Mouse (Mus musculus) frontal cortex, postnatal 36 days (tissue): ENCODE measurements at regions not wholly inside any gene's neighbourhood (a gene's known extent, or its start where the extent isn't known, plus 50 kb on each side); places are given as distances from the start of the nearest gene placed in this dataset.

Source experiments
- DNase-seq, 2 experiments: peaks; one replicate each; pipeline ENCODE4 v3.0.0; 2022; ENCODE audit warnings: low spot score in 2 of 2

GRCm38 (mm10) chr5:44416844-44417589 is 190.6 kb upstream of the Tapt1 start:
- DNase-seq, result no peak

GRCm38 (mm10) chr5:44414441-44414840 is 188.0 kb upstream of the Tapt1 start:
- DNase-seq, result peak; percentile 88 to 89

GRCm38 (mm10) chr5:44403300-44403699 is 176.9 kb upstream of the Tapt1 start:
- DNase-seq, result no peak

DNA sequence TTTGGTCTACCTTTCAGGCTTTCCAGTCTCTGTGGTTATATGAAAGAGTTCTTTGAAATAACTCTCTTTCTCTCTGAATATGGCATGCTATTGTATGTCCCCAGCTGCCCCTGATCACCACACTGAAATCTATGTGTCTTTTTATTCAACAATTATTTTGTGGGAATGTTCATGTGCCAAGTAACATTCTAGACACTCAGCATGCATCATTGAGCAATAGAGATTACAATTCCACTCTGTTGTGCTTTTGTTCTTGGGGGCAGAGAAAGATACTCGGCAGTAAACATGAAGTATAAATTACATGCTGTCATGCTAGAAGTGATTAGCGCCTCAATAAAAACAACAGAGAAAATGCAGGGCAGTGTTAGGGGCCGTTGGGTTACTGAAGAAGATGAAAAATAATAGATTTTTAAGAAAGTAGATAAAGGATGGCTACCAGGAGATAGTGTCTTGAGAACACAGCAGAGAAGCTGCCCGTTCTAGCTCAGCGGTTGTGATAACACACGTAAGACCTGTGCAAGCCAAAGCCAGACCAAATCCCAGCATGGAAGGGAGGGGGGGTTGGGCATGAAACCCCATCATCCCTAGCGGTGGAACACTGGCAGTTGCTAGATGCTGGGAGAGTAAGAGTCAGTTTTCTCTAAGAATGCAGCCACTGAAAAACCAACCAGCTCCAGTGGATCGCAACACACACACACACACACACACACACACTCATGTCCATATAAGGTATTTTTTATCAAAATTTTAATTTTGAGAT is 174.3 kb upstream of the Tapt1 start:
- no peak for DNase-seq

GRCm38 (mm10) chr5:44387237-44387810 is 160.9 kb upstream of the Tapt1 start:
- DNase-seq, result peak in 1 of 2 experiments; percentile 34

- DNase-seq, result no peak
Observed at GRCm38 (mm10) chr5:44386176-44386575, 159.8 kb upstream of the Tapt1 start.

- no peak for DNase-seq
Observed at GRCm38 (mm10) chr5:44383049-44383448, 156.6 kb upstream of the Tapt1 start.

GRCm38 (mm10) chr5:44370006-44370405 is 143.6 kb upstream of the Tapt1 start:
- peak in 1 of 2 experiments; percentile 11 for DNase-seq

DNA sequence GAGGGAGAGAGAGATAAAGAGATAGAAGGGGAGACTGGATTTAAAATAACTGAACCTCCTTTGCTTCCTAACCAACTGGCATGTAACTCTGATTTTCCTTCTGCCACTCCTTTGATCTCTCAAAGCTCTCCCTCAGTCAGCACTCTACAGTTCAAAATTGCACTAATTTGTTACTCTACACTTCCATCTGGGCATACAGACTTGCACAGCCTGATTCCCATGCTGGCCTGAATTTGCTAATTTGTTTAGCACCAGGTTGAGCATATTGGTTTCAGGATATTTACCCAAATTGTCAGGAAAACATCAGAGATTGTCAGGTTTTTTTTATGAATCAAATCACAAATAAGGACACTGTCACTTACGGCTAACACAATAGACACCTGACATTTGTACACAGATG is 125.9 kb upstream of the Tapt1 start:
- DNase-seq, result no peak

- no peak for DNase-seq
Observed at GRCm38 (mm10) chr5:44341457-44342014, 115.1 kb upstream of the Tapt1 start.

- DNase-seq, result no peak
Observed at GRCm38 (mm10) chr5:44338662-44339061, 112.2 kb upstream of the Tapt1 start.

DNA sequence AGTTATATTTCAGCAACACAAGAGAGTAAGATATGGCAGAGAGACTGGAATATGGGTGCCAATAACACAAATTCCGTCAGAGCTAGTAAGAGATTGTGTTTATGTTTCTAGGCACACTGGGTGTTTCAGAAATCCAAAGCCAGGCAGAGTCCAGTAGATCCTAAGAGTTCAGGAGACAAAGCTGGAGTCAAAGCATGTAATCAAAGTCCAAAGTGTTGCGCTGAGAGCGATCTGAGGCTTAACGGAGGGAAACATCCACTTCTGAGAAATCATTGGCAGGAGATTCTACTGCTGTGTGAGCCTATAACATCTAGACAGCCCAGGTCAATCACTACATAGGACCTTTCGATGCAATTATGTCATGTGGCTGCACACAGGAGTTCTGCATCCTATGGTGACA is 109.3 kb upstream of the Tapt1 start:
- DNase-seq, result no peak

GRCm38 (mm10) chr5:44319626-44320025 is 93.2 kb upstream of the Tapt1 start:
- DNase-seq, result no peak

- DNase-seq, result no peak
Observed at GRCm38 (mm10) chr5:44306769-44307557, 80.5 kb upstream of the Tapt1 start.

DNA sequence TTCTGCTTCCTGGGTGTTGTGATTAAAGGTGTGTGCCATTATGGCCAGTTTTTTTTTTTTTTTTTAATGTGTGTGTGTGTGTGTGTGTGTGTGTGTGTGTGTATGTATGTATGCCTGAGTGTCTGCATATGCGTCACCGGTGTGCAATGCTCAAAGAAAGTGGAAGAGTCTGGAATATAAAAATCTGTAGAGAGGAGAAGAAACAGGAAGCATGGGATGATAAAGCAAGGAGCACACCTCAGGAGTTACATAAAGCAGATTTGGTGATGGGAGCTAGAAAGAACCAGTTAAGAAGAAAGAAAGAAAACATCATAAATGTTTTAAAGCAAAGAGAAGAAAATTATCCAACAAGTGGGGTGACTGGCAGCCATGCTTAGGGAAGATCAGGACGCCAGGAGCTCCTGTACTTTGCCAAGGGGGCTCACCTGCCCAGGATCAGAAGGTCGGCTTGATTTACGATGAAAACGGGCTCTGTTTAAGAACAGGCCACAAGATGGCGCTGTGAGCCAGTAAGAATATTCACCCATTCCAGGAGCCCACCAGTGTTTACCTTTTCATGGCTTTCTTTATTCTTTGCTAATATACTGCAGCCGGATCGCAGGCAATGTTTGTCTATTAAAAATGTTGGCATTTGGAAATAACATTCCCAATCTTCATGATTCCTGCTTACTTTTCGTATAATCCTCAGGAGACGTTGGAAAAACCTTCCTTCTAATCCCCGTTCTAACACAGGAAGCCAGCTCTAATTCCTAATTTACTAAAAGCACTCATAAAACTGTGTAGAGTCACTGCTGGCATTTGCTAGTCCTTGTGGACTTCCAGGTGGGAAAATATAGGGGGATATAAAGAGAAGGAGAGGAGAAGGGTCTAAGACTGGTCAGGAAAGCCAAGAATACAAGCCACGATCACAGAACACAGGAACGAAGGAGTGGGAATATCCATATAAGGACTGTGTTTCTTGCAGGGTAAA is 77.7 kb upstream of the Tapt1 start:
- DNase-seq, result peak; percentile 76 to 88

DNA sequence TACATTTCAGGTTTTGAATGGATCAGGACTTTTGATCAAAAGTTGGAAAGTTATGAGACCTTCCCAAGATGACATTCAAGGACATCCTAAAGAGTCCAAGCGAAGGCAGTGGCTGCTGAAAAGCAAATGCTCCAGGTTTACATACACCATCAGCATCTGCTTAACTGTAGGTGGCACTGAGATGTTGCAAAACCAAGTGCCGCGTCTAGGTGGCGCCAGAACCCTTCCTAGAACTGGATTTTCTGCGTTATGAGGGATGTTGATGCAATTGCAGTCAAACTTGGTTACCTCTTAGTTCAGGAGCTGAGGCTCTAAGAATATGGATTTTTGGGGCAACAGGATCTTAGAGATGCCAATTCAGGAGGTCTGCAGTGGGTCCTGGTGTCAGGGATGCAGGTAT is 58.0 kb upstream of the Tapt1 start:
- peak; percentile 92 to 95 for DNase-seq
